7 mouse cellular contexts compared by ENCODE assay signal in the genomic region with DNA sequence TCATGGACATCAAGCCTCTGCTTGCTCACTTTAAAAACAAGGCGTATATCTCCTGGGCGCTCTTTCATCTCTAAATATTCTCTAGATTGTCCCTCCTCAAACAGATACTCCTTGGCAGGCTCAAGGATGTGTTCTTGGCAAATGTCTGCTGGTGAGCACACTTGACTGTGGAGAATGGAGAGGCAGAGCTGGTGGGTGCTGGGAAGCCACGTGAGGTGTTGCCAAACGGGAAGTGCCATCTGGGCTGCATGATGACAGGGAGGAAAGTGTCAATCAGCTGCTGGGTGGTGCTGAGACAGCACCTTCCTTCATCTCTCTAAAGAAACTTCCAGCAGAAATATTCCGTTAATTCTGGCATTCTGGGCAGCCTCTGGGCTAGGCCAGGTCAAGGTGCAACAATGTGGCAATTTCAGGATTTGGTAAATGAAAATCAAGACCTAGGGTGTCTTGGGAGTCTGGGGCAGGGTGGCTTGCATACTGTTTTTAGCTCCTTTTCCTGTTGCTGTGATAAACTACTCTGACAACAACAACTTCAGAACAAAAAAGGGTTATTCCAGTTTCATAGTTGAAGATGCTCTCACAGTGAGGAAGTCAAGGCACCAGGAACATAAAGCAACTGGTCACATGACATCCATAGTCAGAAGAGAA.
DNase-seq lines count a peak whose midpoint lies in the region; ATAC-seq lines count a peak whose summit lies in the region.

No protein-coding gene starts in this region.

- intact Hi-C loops in left cerebral cortex, postnatal 4 days (cut with DNase I): no loop called here

- 0 out of 2 replicates have a peak, but pooled peaks cover 6% of the 10 kb centered on the region for H3K27me3 ChIP-seq in liver, embryonic 13.5 days
- no peaks in the 10 kb centered on the region; the same call in 1 of the 2 replicates for H3K27me3 ChIP-seq in liver, embryonic 11.5 days (replicated peaks; ENCODE audit: control insufficient read depth, insufficient read depth, low read length)
- peaks cover 10% of the 10 kb centered on the region for H3K27me3 ChIP-seq in embryonic facial prominence, embryonic 10.5 days (replicated peaks; ENCODE audit: low read depth, poor library complexity, severe bottlenecking)

- H3K9ac ChIP-seq in liver, embryonic 13.5 days: no peak overlapping the region
- H3K9ac ChIP-seq in liver, embryonic 11.5 days (ENCODE audit: low read depth, low read length): no peak overlapping the region

- no peaks in the 10 kb centered on the region for H3K36me3 ChIP-seq in liver, embryonic 13.5 days
- H3K36me3 ChIP-seq in liver, embryonic 11.5 days (ENCODE audit: control insufficient read depth, insufficient read depth, low read length): no peaks in the 10 kb centered on the region
- no peaks in the 10 kb centered on the region for H3K36me3 ChIP-seq in embryonic facial prominence, embryonic 10.5 days (replicated peaks)

- no peak for ATAC-seq in liver, embryonic 13.5 days (ENCODE audit: low read depth)
- no peak for ATAC-seq in liver, embryonic 11.5 days (replicated peaks; ENCODE audit: low FRiP score)

- no peak overlapping the region for H3K4me3 ChIP-seq in liver, embryonic 13.5 days (replicated peaks)
- H3K4me3 ChIP-seq in liver, embryonic 11.5 days (ENCODE audit: low read depth, low read length): no peak overlapping the region
- no peak overlapping the region for H3K4me3 ChIP-seq in embryonic facial prominence, embryonic 10.5 days

- peak; percentile 7 for DNase-seq in liver, embryonic 13.5 days
- no peak for DNase-seq in liver, embryonic 11.5 days (ENCODE audit: low spot score)
- peak; percentile 58 to 67 for DNase-seq in frontal cortex, postnatal 36 days (ENCODE audit: low spot score in 2 of 2)
- DNase-seq in left cerebral cortex, postnatal 4 days: peak; percentile 49
- DNase-seq in thymus, postnatal 14 days: peak; percentile 73
- DNase-seq in urinary bladder, postnatal 25 days (ENCODE audit: low spot score): no peak
- DNase-seq in embryonic facial prominence, embryonic 10.5 days (ENCODE audit: low spot score): no peak

- no peaks in the 10 kb centered on the region for H3K9me3 ChIP-seq in liver, embryonic 13.5 days (replicated peaks)
- no peaks in the 10 kb centered on the region for H3K9me3 ChIP-seq in liver, embryonic 11.5 days (ENCODE audit: control insufficient read depth, low read length)
- H3K9me3 ChIP-seq in embryonic facial prominence, embryonic 10.5 days: no peaks in the 10 kb centered on the region

- 34% methylated on average over 5 of the region's 5 CpGs for WGBS in liver, embryonic 13.5 days (ENCODE audit: insufficient replicate concordance)
- WGBS in liver, embryonic 11.5 days: 53% methylated on average over 5 of the region's 5 CpGs
- 76% methylated on average over 5 of the region's 5 CpGs for WGBS in embryonic facial prominence, embryonic 10.5 days

- H3K4me2 ChIP-seq in liver, embryonic 13.5 days: no peak overlapping the region
- no peak overlapping the region for H3K4me2 ChIP-seq in liver, embryonic 11.5 days

- H3K27ac ChIP-seq in liver, embryonic 13.5 days: no peak overlapping the region
- no peak overlapping the region for H3K27ac ChIP-seq in liver, embryonic 11.5 days (ENCODE audit: low read depth, low read length)
- H3K27ac ChIP-seq in embryonic facial prominence, embryonic 10.5 days (replicated peaks): no peak overlapping the region

- H3K4me1 ChIP-seq in liver, embryonic 13.5 days (replicated peaks): peaks cover 13% of the 10 kb centered on the region
- H3K4me1 ChIP-seq in liver, embryonic 11.5 days (replicated peaks; ENCODE audit: control insufficient read depth, insufficient read depth, low read length): peaks cover 5% of the 10 kb centered on the region; the same call in 1 of the 2 replicates
- H3K4me1 ChIP-seq in embryonic facial prominence, embryonic 10.5 days: peaks cover 32% of the 10 kb centered on the region

Comparison
In these comparisons a context has a peak if more than half of its experiments do, and no peak if none do; other contexts are left out.
1. DNase-seq: peak in liver, embryonic 13.5 days (single experiment), frontal cortex, postnatal 36 days (2 of 2), left cerebral cortex, postnatal 4 days (single experiment) and thymus, postnatal 14 days (single experiment); none in liver, embryonic 11.5 days (single experiment), urinary bladder, postnatal 25 days (single experiment) and embryonic facial prominence, embryonic 10.5 days (single experiment).